Mouse (Mus musculus) liver, adult (tissue): ENCODE data around the gene Ero1l.

Experiments used
- GATA4 ChIP-seq: IDR thresholded peaks from 2 replicates; pipeline ENCODE4 v1.6.1; 2014; ENCODE audit warnings: mild to moderate bottlenecking, low read length; ENCODE audit not compliant: insufficient replicate concordance

Ero1l gene

DNA sequence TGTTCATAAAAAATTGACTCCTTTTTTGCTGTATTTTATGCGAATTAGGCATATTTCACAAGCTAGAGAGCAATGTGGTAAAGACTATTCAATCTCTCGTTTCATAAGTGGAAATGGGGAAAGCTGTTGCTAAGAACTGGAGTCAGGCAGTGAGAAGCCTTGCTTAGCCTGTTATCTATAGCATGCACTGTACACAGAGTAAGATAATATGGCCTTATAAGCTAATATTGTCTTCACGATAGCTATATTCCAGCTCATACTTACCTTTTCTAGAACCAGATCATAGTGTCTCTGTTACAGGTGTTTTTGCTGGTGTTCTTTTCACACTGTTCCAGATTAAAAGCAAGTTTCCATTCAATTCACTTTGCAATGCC lies 653 bp upstream of the Ero1l start:
- no peak for TF ChIP-seq GATA4

DNA sequence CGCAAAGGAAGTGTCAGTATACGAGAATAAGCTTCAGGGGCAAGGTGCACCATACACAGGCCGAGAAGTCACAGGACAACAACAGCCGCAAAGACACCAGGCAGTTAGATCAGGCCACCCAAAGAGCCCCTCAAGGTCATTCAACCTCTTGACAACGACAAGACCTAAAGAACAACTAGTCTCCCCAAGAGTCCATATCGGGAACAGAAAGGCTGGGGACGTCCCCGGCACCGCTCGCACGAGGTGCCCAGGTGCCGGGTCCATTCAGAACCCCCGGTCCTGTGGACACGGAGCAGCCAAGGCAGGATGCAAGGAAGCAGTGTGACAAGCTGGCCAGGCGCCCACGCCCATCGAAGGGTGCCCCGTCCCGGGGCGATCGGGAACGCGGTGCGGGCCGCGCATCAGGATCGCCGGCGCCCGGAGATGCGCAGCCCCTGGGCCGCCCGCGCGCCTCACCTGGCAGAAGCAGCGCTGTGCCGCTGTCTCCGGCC lies 605 bp downstream of the Ero1l start:
- no peak for TF ChIP-seq GATA4

GRCm38 (mm10) chr14:45316927-45317326 lies 1.6 kb downstream of the Ero1l start:
- TF ChIP-seq GATA4, result no peak

DNA sequence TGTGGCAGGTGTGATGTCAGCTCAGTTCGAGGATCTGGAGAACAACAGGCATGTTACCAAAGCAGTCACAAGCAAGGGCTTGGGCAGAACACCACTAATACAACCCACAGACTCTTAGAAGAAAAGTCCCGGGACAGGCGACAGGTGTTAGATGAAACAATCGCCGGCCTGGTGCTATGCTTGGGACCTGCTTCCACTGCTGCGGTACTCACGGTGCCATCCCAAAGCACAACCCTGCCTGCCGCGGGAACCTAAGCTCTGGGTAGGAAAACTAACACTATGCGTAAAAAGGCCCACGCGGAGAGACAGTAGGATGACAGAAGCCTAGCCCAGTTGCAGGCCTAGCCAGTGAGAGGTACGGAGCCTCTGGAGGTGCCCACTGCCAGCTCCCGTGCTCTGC lies 8.5 kb downstream of the Ero1l start:
- no peak for TF ChIP-seq GATA4

DNA sequence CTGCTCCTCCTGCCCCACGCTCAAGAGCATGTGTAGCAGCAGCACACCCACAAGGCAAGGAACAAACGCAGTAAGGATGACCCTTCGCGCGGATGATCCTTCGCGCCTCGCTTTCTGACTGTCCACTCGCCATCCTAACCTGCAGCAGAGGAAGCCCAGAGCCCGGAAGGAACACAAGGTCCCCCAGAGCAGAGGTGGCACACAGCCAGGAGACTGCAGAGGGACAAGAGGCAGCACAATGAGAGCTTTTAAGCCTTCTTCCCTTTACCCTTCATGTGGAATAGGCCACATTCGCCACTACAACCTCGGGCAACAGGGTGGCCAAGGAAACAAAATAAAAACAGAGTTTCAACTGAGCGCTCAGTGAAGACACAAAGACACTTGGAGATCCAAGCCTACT lies 8.9 kb downstream of the Ero1l start:
- no peak for TF ChIP-seq GATA4

GRCm38 (mm10) chr14:45307630-45308328 lies 10.8 kb downstream of the Ero1l start:
- TF ChIP-seq GATA4, result no peak

GRCm38 (mm10) chr14:45305852-45306251 lies 12.7 kb downstream of the Ero1l start:
- no peak for TF ChIP-seq GATA4

DNA sequence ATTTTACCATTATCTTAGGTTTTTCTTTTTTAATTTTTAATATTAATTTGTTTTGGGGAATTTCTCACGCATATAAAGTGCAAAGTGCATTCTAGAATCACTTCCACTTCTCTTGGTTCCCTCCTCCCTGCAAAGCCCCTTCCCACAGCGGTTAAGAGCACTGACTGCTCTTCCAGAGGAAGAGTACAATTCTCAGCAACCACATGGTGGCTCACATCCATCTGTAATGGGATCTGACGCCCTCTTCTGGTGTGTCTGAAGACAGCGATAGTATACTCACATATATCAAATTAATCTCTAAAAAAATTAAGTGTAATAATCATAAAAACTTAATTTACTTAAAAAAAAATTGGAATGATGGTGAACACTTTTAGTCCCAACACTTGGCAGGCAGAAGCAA lies 14.2 kb downstream of the Ero1l start:
- TF ChIP-seq GATA4, result no peak

DNA sequence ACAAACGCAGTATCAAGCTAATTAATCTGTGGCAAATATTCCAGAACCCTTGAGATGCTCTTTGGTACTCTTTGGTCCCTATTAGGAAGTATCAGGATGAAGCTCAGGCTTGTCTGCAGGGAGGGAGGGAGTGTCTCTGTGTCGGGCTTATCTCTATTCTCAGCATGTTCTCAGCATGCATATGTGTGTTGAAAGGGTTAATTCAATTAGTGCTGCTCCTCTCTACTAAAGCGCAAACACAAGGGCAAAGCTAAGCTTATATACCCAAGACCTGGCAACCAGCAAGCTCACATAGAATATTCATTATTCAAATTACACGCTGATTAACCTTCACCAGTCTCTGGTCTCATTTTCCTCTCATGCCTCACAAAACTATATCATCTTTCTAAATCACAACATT lies 14.6 kb downstream of the Ero1l start:
- TF ChIP-seq GATA4, result no peak

- TF ChIP-seq GATA4, result no peak
Measured at GRCm38 (mm10) chr14:45291608-45292007, 27.0 kb downstream of the Ero1l start.

- no peak for TF ChIP-seq GATA4
Measured at GRCm38 (mm10) chr14:45282066-45282465, 36.5 kb downstream of the Ero1l start.

- TF ChIP-seq GATA4, result no peak
Measured at GRCm38 (mm10) chr14:45275816-45276215, 42.8 kb downstream of the Ero1l start.

GRCm38 (mm10) chr14:45263831-45264592 lies 54.6 kb downstream of the Ero1l start:
- no peak for TF ChIP-seq GATA4

DNA sequence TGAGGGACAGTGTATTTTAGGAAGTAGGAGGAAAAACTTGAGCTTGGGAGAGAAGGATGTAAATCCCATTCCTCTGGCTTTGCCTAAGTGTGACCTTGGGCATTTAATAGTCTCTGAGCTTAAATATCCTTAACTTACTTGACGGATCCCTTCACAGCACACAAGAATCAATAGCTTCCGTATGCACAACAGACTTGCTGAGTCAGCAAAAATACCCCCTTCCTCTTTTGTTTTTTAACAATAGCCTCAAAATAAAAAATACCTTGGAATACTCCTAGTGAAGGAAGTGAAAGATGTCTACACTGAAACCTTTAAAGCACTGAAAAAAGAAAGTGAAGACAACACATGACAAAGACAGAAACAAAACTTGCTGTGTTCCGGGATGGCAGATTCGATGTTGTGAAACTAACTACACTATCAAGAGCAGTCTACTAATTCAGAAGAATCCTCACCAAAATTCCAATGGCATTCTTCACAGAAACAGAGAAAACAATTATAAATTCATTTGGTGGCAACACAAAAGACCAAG lies 67.0 kb downstream of the Ero1l start:
- TF ChIP-seq GATA4, result no peak

DNA sequence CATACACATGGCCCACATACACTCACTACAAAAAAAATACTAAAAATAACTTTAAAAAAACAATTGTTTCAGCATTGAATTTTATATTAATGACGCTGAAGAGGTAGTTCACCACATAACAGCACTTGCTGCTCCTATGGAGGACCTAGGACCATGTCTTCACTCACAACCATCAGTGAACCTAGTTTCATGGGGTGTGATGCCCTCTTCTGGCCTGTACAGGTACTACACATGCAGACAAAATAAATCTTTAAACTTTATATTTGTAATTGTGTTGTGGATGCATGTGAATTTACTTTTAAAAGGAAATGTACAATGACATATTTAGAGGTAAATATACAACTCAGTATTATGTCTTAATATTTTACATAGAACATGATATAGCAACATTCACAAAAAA lies 77.0 kb downstream of the Ero1l start:
- no peak for TF ChIP-seq GATA4

DNA sequence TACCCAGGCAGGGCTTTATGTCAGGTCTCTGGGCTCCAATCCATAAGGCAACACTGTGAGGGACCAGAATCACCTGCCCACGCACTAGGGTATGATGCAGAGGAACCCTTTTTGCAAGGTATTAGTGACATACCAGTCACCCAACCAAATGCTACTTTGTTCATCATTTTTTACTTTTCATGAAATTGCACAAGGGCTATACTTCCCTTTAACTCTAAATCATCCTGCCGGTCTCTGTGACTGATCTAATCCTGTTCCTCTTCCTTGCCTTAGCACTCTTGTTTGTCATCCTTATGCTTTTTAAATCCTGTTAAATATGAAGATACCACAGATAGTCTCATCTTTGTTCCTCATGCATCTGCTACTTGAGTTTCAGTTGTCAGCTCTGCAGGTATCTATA lies 79.5 kb downstream of the Ero1l start:
- no peak for TF ChIP-seq GATA4
